Mouse (Mus musculus) midbrain, postnatal 0 days (tissue): ENCODE results near the gene Dusp1. TPM values are rescaled to one million over a fixed set of nuclear protein-coding genes. Genes with fewer than 3 reads are reported as not detected.

Experiments
- ATAC-seq: fragments of 200-750 bp; cut with Nextera tagmentation; 2 replicates; pipeline ENCODE4 v1.8.0; 2017; ENCODE audit warnings: moderate number of reproducible peaks, mild to moderate bottlenecking, moderate TSS enrichment, moderate library complexity; ENCODE audit not compliant: low FRiP score
- DNase-seq: peaks from one replicate; pipeline ENCODE4 v3.0.0-alpha.2; 2015; ENCODE audit warnings: low spot score
- H3K27ac ChIP-seq: fragments of 300-500 bp; sonication (generic); 2 replicates; pipeline ENCODE4 v1.5.1; 2014; ENCODE audit warnings: low read depth, mild to moderate bottlenecking, low read length, mixed read lengths
- H3K27me3 ChIP-seq: fragments of 300-500 bp; sonication (generic); 2 replicates; pipeline ENCODE4 v1.6.1; 2014; ENCODE audit warnings: low read length, control low read depth, mixed read lengths; ENCODE audit not compliant: insufficient read depth
- H3K36me3 ChIP-seq: fragments of 300-500 bp; sonication (generic); 2 replicates; pipeline ENCODE4 v1.6.1; 2014; ENCODE audit warnings: low read length, control low read depth, mixed read lengths; ENCODE audit not compliant: insufficient read depth
- H3K4me1 ChIP-seq: fragments of 300-500 bp; sonication (generic); 2 replicates; pipeline ENCODE4 v1.6.1; 2014; ENCODE audit warnings: mild to moderate bottlenecking, control low read depth, antibody characterized with exemption, low read length, mixed read lengths; ENCODE audit not compliant: insufficient read depth
- H3K4me2 ChIP-seq: fragments of 300-500 bp; sonication (generic); 2 replicates; pipeline ENCODE4 v1.6.1; 2014; ENCODE audit warnings: low read depth, mild to moderate bottlenecking, low read length, mixed read lengths; ENCODE audit not compliant: poor library complexity, severe bottlenecking
- H3K4me3 ChIP-seq: fragments of 300-500 bp; sonication (generic); 2 replicates; pipeline ENCODE4 v1.5.1; 2014; ENCODE audit warnings: low read depth, mild to moderate bottlenecking, low read length, moderate library complexity
- H3K9ac ChIP-seq: fragments of 300-500 bp; sonication (generic); replicated peaks from 2 replicates; pipeline ENCODE4 v1.6.1; 2014; ENCODE audit warnings: mild to moderate bottlenecking, low read length, moderate library complexity, mixed read lengths; ENCODE audit not compliant: poor library complexity, severe bottlenecking
- H3K9me3 ChIP-seq: fragments of 300-500 bp; sonication (generic); 2 replicates; pipeline ENCODE4 v1.6.1; 2016; ENCODE audit warnings: low read length, control low read depth
- CTCF ChIP-seq: IDR thresholded peaks from 2 replicates; pipeline ENCODE4 v1.5.1; 2016; ENCODE audit warnings: antibody characterized with exemption, mild to moderate bottlenecking
- WGBS: fragments of 180-500 bp; shearing (Covaris S2); extraction: QIAGEN DNeasy Blood & Tissue Kit; methylation state at CpG from one replicate; pipeline ENCODE4 v1.1.7; 2014; 5-methylcytosine and 5-hydroxymethylcytosine counted together
- polyA plus RNA-seq: library from polyadenylated mRNA; unstranded; fragments of >200 nt; fragmentation: Nextera tagmentation; extraction: Ambion mirVana; gene quantifications from 2 replicates; pipeline ENCODE4 v1.2.1, GENCODE M21; 2015
- total RNA-seq: library from RNA; depleted of rRNA; stranded (reverse); fragments of >200 nt; gene quantifications from 2 replicates; pipeline ENCODE4 v1.2.3, GENCODE M21; 2014

The Dusp1 gene
- total and polyA plus RNA-seq, 2 experiments from 2014 or later: 26.0 to 46.8 TPM

- ATAC-seq: no peak
- Histone ChIP-seq H3K4me3 (no peak overlapping the region), H3K9ac (no peak overlapping the region), H3K27ac (no peak overlapping the region), H3K4me1 (no peaks in the 10 kb centered on the region), H3K4me2 (no peak overlapping the region), H3K9me3 (no peaks in the 10 kb centered on the region), H3K36me3 (no peaks in the 10 kb centered on the region), H3K27me3 (no peaks in the 10 kb centered on the region)
- 89% methylated on average over 6 of the region's 6 CpGs for WGBS
- TF ChIP-seq CTCF: no peak
- no peak for DNase-seq
Measured at GRCm38 (mm10) chr17:26551104-26551503, 10.8 kb downstream of the Dusp1 start.

- Histone ChIP-seq H3K4me1 (no peaks in the 10 kb centered on the region), H3K36me3 (no peaks in the 10 kb centered on the region), H3K4me2 (no peak overlapping the region), H3K9ac (no peak overlapping the region), H3K4me3 (no peak overlapping the region), H3K27ac (no peak overlapping the region), H3K27me3 (no peaks in the 10 kb centered on the region), H3K9me3 (no peaks in the 10 kb centered on the region)
- 18% methylated on average over 12 of the region's 12 CpGs for WGBS
- no peak for ATAC-seq
- no peak for DNase-seq
- TF ChIP-seq CTCF: no peak
Measured at GRCm38 (mm10) chr17:26549148-26549809, 12.6 kb downstream of the Dusp1 start.

- Histone ChIP-seq H3K27me3 (no peaks in the 10 kb centered on the region), H3K4me1 (no peaks in the 10 kb centered on the region), H3K4me3 (no peak overlapping the region), H3K36me3 (no peaks in the 10 kb centered on the region), H3K4me2 (no peak overlapping the region), H3K9me3 (no peaks in the 10 kb centered on the region), H3K27ac (no peak overlapping the region), H3K9ac (no peak overlapping the region)
- no peak for ATAC-seq
- no peak for TF ChIP-seq CTCF
- WGBS: 13% methylated on average over 5 of the region's 5 CpGs
- DNase-seq: no peak
Measured at GRCm38 (mm10) chr17:26548566-26548965, 13.4 kb downstream of the Dusp1 start.

GRCm38 (mm10) chr17:26547771-26548170 lies 14.2 kb downstream of the Dusp1 start:
- Histone ChIP-seq H3K27ac (no peak overlapping the region), H3K4me3 (no peak overlapping the region), H3K4me2 (no peak overlapping the region), H3K4me1 (no peaks in the 10 kb centered on the region), H3K36me3 (no peaks in the 10 kb centered on the region), H3K9ac (no peak overlapping the region), H3K9me3 (no peaks in the 10 kb centered on the region), H3K27me3 (no peaks in the 10 kb centered on the region)
- ATAC-seq (no peak), DNase-seq (no peak)
- no peak for TF ChIP-seq CTCF
- 37% methylated on average over 7 of the region's 7 CpGs for WGBS

GRCm38 (mm10) chr17:26544319-26544963 lies 17.5 kb downstream of the Dusp1 start:
- 81% methylated on average over 8 of the region's 8 CpGs for WGBS
- ATAC-seq (no peak), DNase-seq (no peak)
- Histone ChIP-seq H3K9me3 (no peaks in the 10 kb centered on the region), H3K9ac (no peak overlapping the region), H3K4me2 (no peak overlapping the region), H3K36me3 (no peaks in the 10 kb centered on the region), H3K27ac (no peak overlapping the region), H3K27me3 (no peaks in the 10 kb centered on the region), H3K4me3 (no peak overlapping the region), H3K4me1 (no peaks in the 10 kb centered on the region)
- TF ChIP-seq CTCF: no peak

- WGBS: 80% methylated on average over 5 of the region's 5 CpGs
- Histone ChIP-seq H3K4me3 (no peak overlapping the region), H3K9me3 (no peaks in the 10 kb centered on the region), H3K4me2 (no peak overlapping the region), H3K27me3 (no peaks in the 10 kb centered on the region), H3K4me1 (no peaks in the 10 kb centered on the region), H3K9ac (no peak overlapping the region), H3K36me3 (no peaks in the 10 kb centered on the region), H3K27ac (no peak overlapping the region)
- no peak for TF ChIP-seq CTCF
- DNase-seq (no peak), ATAC-seq (no peak)
Measured at GRCm38 (mm10) chr17:26540083-26540482, 21.8 kb downstream of the Dusp1 start.
